Mouse (Mus musculus) kidney, embryonic 15.5 days (tissue): ENCODE data around the gene Rufy3. TPM values are rescaled to one million over a fixed set of nuclear protein-coding genes. Genes with fewer than 3 reads are reported as not detected.
"Not testable (repeated sequence)": the region's sequence is repeated elsewhere in the genome, so short reads cannot be mapped to it uniquely, and the experiment has no call there.

Source experiments
- ATAC-seq: fragments of 200-750 bp; cut with Nextera tagmentation; replicated peaks from 2 replicates; pipeline ENCODE4 v1.8.0; 2017; ENCODE audit warnings: moderate TSS enrichment; ENCODE audit not compliant: low FRiP score
- H3K27ac ChIP-seq: fragments of 300-500 bp; sonication (generic); 2 replicates; pipeline ENCODE4 v1.5.1; 2015; ENCODE audit warnings: mild to moderate bottlenecking, inconsistent platforms
- H3K27me3 ChIP-seq: fragments of 300-500 bp; sonication (generic); 2 replicates; pipeline ENCODE4 v1.6.1; 2015; ENCODE audit warnings: inconsistent platforms
- H3K36me3 ChIP-seq: fragments of 300-500 bp; sonication (generic); 2 replicates; pipeline ENCODE4 v1.6.1; 2015; ENCODE audit warnings: inconsistent platforms
- H3K4me1 ChIP-seq: fragments of 300-500 bp; sonication (generic); 2 replicates; pipeline ENCODE4 v1.6.1; 2015; ENCODE audit warnings: inconsistent platforms
- H3K4me2 ChIP-seq: fragments of 300-500 bp; sonication (generic); 2 replicates; pipeline ENCODE4 v1.6.1; 2015; ENCODE audit warnings: moderate library complexity, mild to moderate bottlenecking, inconsistent platforms
- H3K4me3 ChIP-seq: fragments of 300-500 bp; sonication (generic); replicated peaks from 2 replicates; pipeline ENCODE4 v1.5.1; 2015; ENCODE audit warnings: mild to moderate bottlenecking, inconsistent platforms
- H3K9ac ChIP-seq: fragments of 300-500 bp; sonication (generic); 2 replicates; pipeline ENCODE4 v1.6.1; 2015; ENCODE audit warnings: mild to moderate bottlenecking, inconsistent platforms
- H3K9me3 ChIP-seq: fragments of 300-500 bp; sonication (generic); replicated peaks from 2 replicates; pipeline ENCODE4 v1.6.1; 2016; ENCODE audit warnings: inconsistent platforms
- WGBS: fragments of 180-500 bp; shearing (Covaris S2); methylation state at CpG from one replicate; pipeline ENCODE4 v1.1.7; 2015; ENCODE audit warnings: mixed read lengths; 5-methylcytosine and 5-hydroxymethylcytosine counted together
- polyA plus RNA-seq: library from polyadenylated mRNA; unstranded; fragments of >200 nt; fragmentation: Nextera tagmentation; extraction: Ambion mirVana; gene quantifications from 2 replicates; pipeline ENCODE4 v1.2.1, GENCODE M21; 2015

The Rufy3 gene
- polyA plus RNA-seq: 17.7 and 19.3 TPM in 2 replicates

GRCm38 (mm10) chr5:88564501-88565147, at the start of gene Rufy3:
Rufy3 (plus strand) TSS chr5:88565040.
- peak within 1 kb of the TSS; percentile 93 for H3K27ac ChIP-seq
- H3K4me2 ChIP-seq: peak within 1 kb of the TSS; percentile 75
- H3K9ac ChIP-seq: peak within 1 kb of the TSS; percentile 84
- H3K9me3 ChIP-seq: no peaks in the 10 kb centered on the region
- peaks cover 22% of the 10 kb centered on the region for H3K4me1 ChIP-seq
- WGBS: under 1% methylated on average over 69 of the region's 71 CpGs
- peak within 1 kb of the TSS; percentile 93 for H3K4me3 ChIP-seq
- H3K27me3 ChIP-seq: no peaks in the 10 kb centered on the region
- ATAC-seq: peak; percentile 94
- H3K36me3 ChIP-seq: no peaks in the 10 kb centered on the region

DNA sequence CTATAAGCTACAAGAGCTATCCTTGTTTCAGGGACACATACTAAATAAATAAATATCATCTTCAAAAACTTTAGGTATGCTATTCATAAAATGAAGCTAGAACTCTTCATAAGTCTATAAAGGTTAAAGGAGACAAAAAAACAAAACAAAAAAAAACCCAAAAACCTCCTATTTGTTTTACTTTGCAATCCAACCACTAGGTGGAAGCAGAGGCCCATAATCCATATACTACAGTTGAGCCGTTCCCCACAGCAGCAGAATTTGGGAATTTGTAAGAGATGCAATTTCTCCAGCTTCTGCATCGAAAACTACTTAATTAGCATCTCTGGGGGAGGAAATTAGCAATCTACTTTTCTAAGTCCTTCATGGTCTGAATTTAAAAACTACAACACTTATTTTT, 45.6 kb upstream of the Rufy3 start:
- no peaks in the 10 kb centered on the region for H3K36me3 ChIP-seq
- H3K4me1 ChIP-seq: no peaks in the 10 kb centered on the region
- no peak overlapping the region for H3K4me2 ChIP-seq
- no peaks in the 10 kb centered on the region for H3K9me3 ChIP-seq
- no peak overlapping the region for H3K9ac ChIP-seq
- H3K27me3 ChIP-seq: no peaks in the 10 kb centered on the region
- ATAC-seq: no peak
- 11% methylated on average over 2 of the region's 2 CpGs for WGBS
- no peak overlapping the region for H3K27ac ChIP-seq
- H3K4me3 ChIP-seq: no peak overlapping the region

GRCm38 (mm10) chr5:88527657-88528056, 37.2 kb upstream of the Rufy3 start, which contains the start of gene Jchain:
Jchain (minus strand) TSS chr5:88527891.
- ATAC-seq: no peak
- H3K4me3 ChIP-seq: no peak within 1 kb of the TSS
- H3K9me3 ChIP-seq: no peaks in the 10 kb centered on the region
- WGBS: 93% methylated on average over 3 of the region's 3 CpGs
- H3K27ac ChIP-seq: no peak within 1 kb of the TSS
- H3K9ac ChIP-seq: no peak within 1 kb of the TSS
- H3K27me3 ChIP-seq: no peaks in the 10 kb centered on the region
- no peaks in the 10 kb centered on the region for H3K4me1 ChIP-seq
- no peaks in the 10 kb centered on the region for H3K36me3 ChIP-seq
- H3K4me2 ChIP-seq: no peak within 1 kb of the TSS

DNA sequence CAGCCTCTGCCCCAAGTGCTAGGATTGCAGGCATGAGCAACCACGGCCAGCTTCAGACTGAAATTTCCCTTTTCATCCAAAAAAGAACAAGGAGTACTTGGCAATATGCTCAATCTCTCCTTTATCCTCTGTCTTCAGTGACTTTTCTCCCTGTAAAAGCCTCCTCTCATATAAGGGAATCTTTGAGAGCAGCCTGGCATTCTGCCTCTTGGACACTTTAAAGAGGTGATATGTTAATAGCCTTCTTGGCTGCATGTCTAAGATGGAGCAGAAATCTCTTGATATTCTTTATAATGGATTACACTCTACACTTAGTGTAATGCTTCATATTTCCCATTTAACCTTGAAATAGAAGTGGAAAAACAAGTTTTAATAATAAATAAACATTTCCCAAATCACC, 33.9 kb upstream of the Rufy3 start:
- no peaks in the 10 kb centered on the region for H3K9me3 ChIP-seq
- H3K4me3 ChIP-seq: no peak overlapping the region
- H3K4me1 ChIP-seq: no peaks in the 10 kb centered on the region
- H3K36me3 ChIP-seq: no peaks in the 10 kb centered on the region
- WGBS: 71% methylated on average over 1 of the region's 1 CpGs
- H3K27ac ChIP-seq: no peak overlapping the region
- no peak for ATAC-seq
- H3K27me3 ChIP-seq: no peaks in the 10 kb centered on the region
- no peak overlapping the region for H3K9ac ChIP-seq
- H3K4me2 ChIP-seq: no peak overlapping the region

GRCm38 (mm10) chr5:88534697-88535096, 30.1 kb upstream of the Rufy3 start:
- no peak for ATAC-seq
- no peaks in the 10 kb centered on the region for H3K36me3 ChIP-seq
- H3K4me3 ChIP-seq: no peak overlapping the region
- no peaks in the 10 kb centered on the region for H3K4me1 ChIP-seq
- H3K9ac ChIP-seq: no peak overlapping the region
- no peak overlapping the region for H3K4me2 ChIP-seq
- H3K27me3 ChIP-seq: no peaks in the 10 kb centered on the region
- no peaks in the 10 kb centered on the region for H3K9me3 ChIP-seq
- no peak overlapping the region for H3K27ac ChIP-seq
- 72% methylated on average over 3 of the region's 3 CpGs for WGBS

DNA sequence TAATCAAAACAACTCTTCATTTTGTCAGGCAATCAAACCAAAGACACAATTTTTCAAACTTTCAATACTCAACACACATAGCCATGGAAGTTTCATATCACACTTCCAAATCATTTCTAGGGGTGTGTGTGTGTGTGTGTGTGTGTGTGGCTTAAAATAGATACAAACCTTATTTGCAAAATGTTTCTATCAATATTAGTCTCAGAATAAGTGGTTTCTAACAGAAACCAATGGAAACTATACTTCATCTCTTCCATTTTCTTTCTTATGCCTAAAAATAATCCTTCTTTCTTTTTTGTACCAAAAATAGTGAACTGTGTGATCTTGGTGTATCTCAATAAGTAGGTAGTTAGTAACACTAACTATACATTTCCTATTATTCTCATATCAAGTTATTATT, 24.0 kb upstream of the Rufy3 start:
- Histone ChIP-seq H3K36me3 (no peaks in the 10 kb centered on the region), H3K9ac (no peak overlapping the region), H3K27me3 (no peaks in the 10 kb centered on the region), H3K4me3 (no peak overlapping the region), H3K27ac (no peak overlapping the region), H3K4me1 (no peaks in the 10 kb centered on the region), H3K9me3 (no peaks in the 10 kb centered on the region), H3K4me2 (no peak overlapping the region)
- no peak for ATAC-seq

DNA sequence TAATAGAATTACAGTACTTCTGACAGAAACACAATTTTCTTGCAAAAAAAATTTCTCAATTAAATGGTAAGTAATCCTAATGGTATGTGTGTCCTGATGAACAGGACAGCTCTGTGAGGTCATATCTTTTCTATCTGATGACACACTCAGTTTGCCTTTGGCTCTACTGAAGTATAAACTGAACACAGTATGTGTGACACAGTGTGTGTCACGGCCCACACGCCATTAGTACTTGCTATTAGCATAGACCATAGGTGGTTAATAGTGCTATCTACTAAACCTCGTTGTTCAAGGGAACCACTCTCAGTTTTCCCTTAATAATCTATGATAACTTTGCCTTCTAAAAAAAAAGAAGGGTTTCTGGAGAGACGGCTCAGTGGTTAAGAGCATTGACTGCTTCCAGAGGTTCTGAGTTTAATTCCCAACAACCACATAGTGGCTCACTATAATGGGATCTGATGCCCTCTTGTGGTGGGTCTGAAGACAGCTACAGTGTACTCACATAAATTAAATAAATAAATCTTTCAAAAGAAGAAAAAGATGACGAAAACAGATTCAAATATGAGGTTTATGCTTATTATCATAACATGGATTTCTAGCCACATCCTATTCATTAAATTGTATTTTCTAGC, 22.1 kb upstream of the Rufy3 start:
- no peak overlapping the region for H3K4me2 ChIP-seq
- ATAC-seq: no peak; the same call in 1 of the 2 replicates
- H3K9me3 ChIP-seq: no peaks in the 10 kb centered on the region
- H3K4me3 ChIP-seq: no peak overlapping the region
- no peak overlapping the region for H3K27ac ChIP-seq
- no peaks in the 10 kb centered on the region for H3K36me3 ChIP-seq
- WGBS: 60% methylated on average over 5 of the region's 5 CpGs
- H3K9ac ChIP-seq: no peak overlapping the region
- no peaks in the 10 kb centered on the region for H3K4me1 ChIP-seq
- H3K27me3 ChIP-seq: no peaks in the 10 kb centered on the region

DNA sequence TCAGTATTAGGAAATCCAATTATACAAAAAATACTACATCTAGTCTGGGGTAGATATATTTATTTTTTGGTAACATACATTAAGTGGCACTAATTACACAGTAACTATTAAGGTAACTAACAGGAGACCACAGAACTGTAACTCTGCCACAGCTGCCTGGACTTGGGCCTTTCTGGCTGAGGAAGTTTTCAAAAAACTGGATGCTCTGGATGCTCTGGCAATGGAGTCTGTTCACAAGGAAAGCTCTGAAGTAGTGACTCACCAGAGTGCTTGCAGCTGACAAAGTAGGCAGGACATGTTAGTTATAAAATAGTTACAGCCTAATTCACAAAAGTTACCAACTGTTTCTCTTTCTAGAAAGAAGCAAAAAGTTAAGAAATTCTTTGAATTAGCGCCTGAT, 20.4 kb upstream of the Rufy3 start:
- not testable (repeated sequence) for H3K36me3 ChIP-seq, H3K4me1 ChIP-seq, H3K27ac ChIP-seq, H3K4me2 ChIP-seq, H3K9me3 ChIP-seq, ATAC-seq, H3K9ac ChIP-seq, H3K4me3 ChIP-seq, H3K27me3 ChIP-seq
- WGBS: 89% methylated on average over 1 of the region's 1 CpGs

DNA sequence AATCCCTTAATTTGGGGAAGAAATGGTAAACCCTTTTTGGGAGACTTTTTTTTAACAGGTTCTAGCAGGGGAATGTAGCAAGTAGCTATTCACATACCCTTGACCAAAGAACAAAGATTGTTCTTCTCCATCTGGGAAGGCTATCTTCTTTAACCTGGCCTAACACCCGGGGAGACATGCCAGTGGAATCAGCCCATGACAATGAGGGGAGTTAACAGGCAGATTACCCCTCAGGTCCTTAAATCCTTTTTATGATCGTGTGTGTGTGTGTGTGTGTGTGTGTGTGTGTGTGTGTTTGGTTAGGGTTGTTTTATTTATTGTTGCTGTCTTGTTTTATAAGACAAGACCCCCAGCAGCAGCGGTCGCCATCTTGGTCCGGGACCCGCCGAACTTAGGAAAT, 19.3 kb upstream of the Rufy3 start:
- WGBS: 83% methylated on average over 7 of the region's 7 CpGs
- Histone ChIP-seq H3K9me3 (no peaks in the 10 kb centered on the region), H3K4me1 (no peaks in the 10 kb centered on the region), H3K9ac (no peak overlapping the region), H3K36me3 (no peaks in the 10 kb centered on the region), H3K4me2 (no peak overlapping the region), H3K4me3 (no peak overlapping the region), H3K27me3 (no peaks in the 10 kb centered on the region), H3K27ac (no peak overlapping the region)
- ATAC-seq: no peak

GRCm38 (mm10) chr5:88553271-88554085, 11.4 kb upstream of the Rufy3 start:
- peak overlapping the region; percentile 63 for H3K9ac ChIP-seq
- H3K27me3 ChIP-seq: no peaks in the 10 kb centered on the region
- H3K36me3 ChIP-seq: peaks cover 18% of the 10 kb centered on the region
- peak overlapping the region; percentile 97 for H3K27ac ChIP-seq
- H3K4me1 ChIP-seq: peaks cover 18% of the 10 kb centered on the region
- peak overlapping the region; percentile 93 for H3K4me3 ChIP-seq
- H3K9me3 ChIP-seq: no peaks in the 10 kb centered on the region
- 7% methylated on average over 29 of the region's 29 CpGs for WGBS
- ATAC-seq: peak; percentile 75
- peak overlapping the region; percentile 71 for H3K4me2 ChIP-seq

- peak within 1 kb of the TSS; percentile 90 for H3K4me2 ChIP-seq
- H3K9ac ChIP-seq: peak within 1 kb of the TSS; percentile 93
- peaks cover 18% of the 10 kb centered on the region for H3K4me1 ChIP-seq
- no peaks in the 10 kb centered on the region for H3K9me3 ChIP-seq
- peak within 1 kb of the TSS; percentile 93 for H3K4me3 ChIP-seq
- H3K27me3 ChIP-seq: no peaks in the 10 kb centered on the region
- under 1% methylated on average over 70 of the region's 76 CpGs for WGBS
- peaks cover 18% of the 10 kb centered on the region for H3K36me3 ChIP-seq
- H3K27ac ChIP-seq: peak within 1 kb of the TSS; percentile 97
- ATAC-seq: peak; percentile 98
These were observed 10.6 kb upstream of the Rufy3 start, which contains the start of gene Utp3 for GRCm38 (mm10) chr5:88554086-88554886. Utp3 (plus strand) TSS chr5:88554462.
